Mouse (Mus musculus) hindbrain, embryonic 15.5 days (tissue): ENCODE measurements around the gene Tor2a. TPM values are rescaled to one million over a fixed set of nuclear protein-coding genes. Genes with fewer than 3 reads are reported as not detected.
A peak's percentile ranks its signal among the peaks of the same experiment; 100 is the strongest.

ENCODE experiments used
- ATAC-seq: fragments of 200-750 bp; cut with Nextera tagmentation; 2 replicates; pipeline ENCODE4 v1.8.0; 2017; ENCODE audit warnings: low read depth, moderate number of reproducible peaks, moderate TSS enrichment; ENCODE audit not compliant: low FRiP score
- H3K27ac ChIP-seq: fragments of 300-500 bp; sonication (generic); replicated peaks from 2 replicates; pipeline ENCODE4 v1.5.1; 2015; ENCODE audit warnings: mild to moderate bottlenecking, inconsistent platforms
- H3K27me3 ChIP-seq: fragments of 300-500 bp; sonication (generic); 2 replicates; pipeline ENCODE4 v1.6.1; 2015; ENCODE audit warnings: control low read depth, inconsistent platforms
- H3K36me3 ChIP-seq: fragments of 300-500 bp; sonication (generic); 2 replicates; pipeline ENCODE4 v1.6.1; 2015; ENCODE audit warnings: control low read depth, inconsistent platforms
- H3K4me1 ChIP-seq: fragments of 300-500 bp; sonication (generic); replicated peaks from 2 replicates; pipeline ENCODE4 v1.6.1; 2015; ENCODE audit warnings: control low read depth, inconsistent platforms
- H3K4me2 ChIP-seq: fragments of 300-500 bp; sonication (generic); 2 replicates; pipeline ENCODE4 v1.6.1; 2015; ENCODE audit warnings: moderate library complexity, mild to moderate bottlenecking, inconsistent platforms
- H3K4me3 ChIP-seq: fragments of 300-500 bp; sonication (generic); 2 replicates; pipeline ENCODE4 v1.5.1; 2015; ENCODE audit warnings: mild to moderate bottlenecking, inconsistent platforms
- H3K9ac ChIP-seq: fragments of 300-500 bp; sonication (generic); 2 replicates; pipeline ENCODE4 v1.6.1; 2015; ENCODE audit warnings: inconsistent platforms
- H3K9me3 ChIP-seq: fragments of 300-500 bp; sonication (generic); 2 replicates; pipeline ENCODE4 v1.6.1; 2016; ENCODE audit warnings: control low read depth, inconsistent platforms
- WGBS: fragments of 180-500 bp; shearing (Covaris S2); methylation state at CpG from one replicate; pipeline ENCODE4 v1.1.7; 2015; 5-methylcytosine and 5-hydroxymethylcytosine counted together
- polyA plus RNA-seq: library from polyadenylated mRNA; unstranded; fragments of >200 nt; fragmentation: Nextera tagmentation; extraction: Ambion mirVana; gene quantifications from 2 replicates; pipeline ENCODE4 v1.2.1, GENCODE M21; 2015

Gene Tor2a
- 50.3 and 53.3 TPM in 2 replicates for polyA plus RNA-seq

DNA sequence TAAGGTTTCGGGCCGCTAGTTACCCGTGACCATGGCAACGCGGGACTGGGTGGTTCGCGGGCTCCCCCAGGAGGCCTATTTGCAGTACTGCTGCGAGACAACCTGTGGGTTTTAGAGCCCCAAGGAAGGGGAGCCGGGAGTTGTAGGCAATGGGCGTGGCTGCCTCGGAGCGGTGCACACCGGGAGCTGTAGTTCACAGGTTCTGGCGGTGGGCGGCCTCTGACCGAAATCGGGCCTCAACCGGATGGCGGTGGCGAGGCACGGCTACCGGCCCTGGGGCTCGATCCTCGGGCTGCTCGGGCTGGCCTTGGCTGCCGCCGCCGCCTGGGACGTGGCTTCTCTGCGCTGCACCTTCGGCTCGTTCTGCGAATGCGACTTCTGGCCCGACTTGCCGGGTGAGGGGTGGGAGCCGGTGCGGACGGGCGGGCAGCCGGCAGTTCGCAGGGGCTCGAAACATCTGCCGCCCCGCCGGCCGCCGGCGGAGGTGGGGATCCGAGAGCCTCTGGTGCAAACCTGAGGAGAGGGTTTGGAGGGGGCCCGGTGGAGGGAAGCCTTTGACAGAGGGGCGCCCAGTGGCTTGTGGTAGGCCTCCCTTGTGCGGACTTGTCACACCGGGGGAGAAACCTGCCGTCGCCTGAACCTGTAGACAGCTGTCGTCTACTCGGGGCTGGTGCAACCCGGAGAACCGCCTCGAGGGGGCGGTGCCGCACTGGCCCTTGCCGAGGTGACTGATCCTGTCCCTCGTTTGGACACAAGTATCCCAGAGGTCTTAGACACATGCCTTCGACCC is at the start of gene Tor2a:
Gene Tor2a (plus strand): TSS at position 179 of the 790 bp plus-strand sequence.
- ATAC-seq, result peak; percentile 91
- Histone ChIP-seq H3K9me3 (no peaks in the 10 kb centered on the region), H3K27me3 (no peaks in the 10 kb centered on the region), H3K9ac (peak within 1 kb of the TSS; percentile 94), H3K4me1 (peaks cover 23% of the 10 kb centered on the region), H3K36me3 (peaks cover 46% of the 10 kb centered on the region), H3K4me3 (peak within 1 kb of the TSS; percentile 77), H3K27ac (peak within 1 kb of the TSS; percentile 96), H3K4me2 (peak within 1 kb of the TSS; percentile 61)
- under 1% methylated on average over 61 of the region's 66 CpGs for WGBS

DNA sequence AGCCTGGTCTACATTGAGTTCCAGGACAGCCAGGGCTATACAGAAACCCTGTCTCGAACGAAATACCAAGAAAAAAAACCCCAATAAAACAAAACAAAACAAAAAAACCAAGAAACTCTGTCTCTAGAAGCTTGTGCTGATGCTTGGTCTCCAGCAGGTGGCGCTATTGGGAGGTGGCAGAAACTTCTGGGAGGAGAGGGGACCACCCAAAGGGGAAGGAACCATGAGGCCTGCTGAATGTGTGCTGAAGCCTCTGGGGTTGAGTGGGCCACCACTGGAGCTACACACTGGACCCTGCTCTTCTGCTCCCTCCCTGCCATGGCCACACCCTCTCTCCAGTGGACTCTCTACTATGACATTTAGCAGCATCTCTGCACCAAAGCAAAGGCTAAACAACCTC is 48.4 kb upstream of the Tor2a start:
- peaks cover 59% of the 10 kb centered on the region for H3K36me3 ChIP-seq
- H3K9me3 ChIP-seq, result no peaks in the 10 kb centered on the region
- no peak overlapping the region for H3K9ac ChIP-seq
- 39% methylated on average over 3 of the region's 3 CpGs for WGBS
- no peak for ATAC-seq
- peaks cover 16% of the 10 kb centered on the region for H3K4me1 ChIP-seq
- H3K27ac ChIP-seq, result no peak overlapping the region
- H3K4me2 ChIP-seq, result no peak overlapping the region
- no peak overlapping the region for H3K4me3 ChIP-seq
- no peaks in the 10 kb centered on the region for H3K27me3 ChIP-seq

DNA sequence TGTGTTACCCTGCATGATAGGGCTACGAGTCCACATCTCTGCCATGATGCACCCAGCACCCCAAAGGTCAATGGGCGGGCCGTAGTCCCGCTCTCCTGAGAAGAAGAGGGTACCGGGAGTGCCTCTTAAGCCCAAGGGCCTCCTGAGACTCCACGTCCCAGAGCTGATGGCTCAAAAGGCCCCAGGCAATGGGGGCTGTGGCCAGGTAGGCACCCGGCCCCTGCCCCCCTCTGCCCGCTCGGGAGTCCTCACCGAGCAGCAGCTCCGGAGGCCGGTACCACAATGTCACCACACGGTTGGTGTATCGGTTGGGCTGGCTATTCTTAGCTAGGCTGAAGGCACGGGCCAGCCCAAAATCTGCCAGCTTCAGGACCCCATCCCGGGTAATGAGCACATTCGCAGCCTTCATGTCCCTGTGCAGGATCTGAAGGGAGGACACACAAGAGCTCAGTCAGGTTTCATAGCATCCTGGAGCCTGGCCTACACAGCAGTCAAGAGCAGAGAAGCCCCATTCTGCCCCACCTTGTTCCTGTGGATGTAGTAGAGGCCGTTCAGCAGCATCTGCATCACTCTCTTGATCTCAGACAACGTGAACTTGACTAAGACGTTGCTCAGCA is 47.4 kb upstream of the Tor2a start:
- H3K4me2 ChIP-seq, result no peak overlapping the region
- 93% methylated on average over 20 of the region's 20 CpGs for WGBS
- peaks cover 26% of the 10 kb centered on the region for H3K4me1 ChIP-seq
- peaks cover 51% of the 10 kb centered on the region for H3K36me3 ChIP-seq
- H3K9me3 ChIP-seq, result no peaks in the 10 kb centered on the region
- H3K27me3 ChIP-seq, result no peaks in the 10 kb centered on the region
- no peak overlapping the region for H3K4me3 ChIP-seq
- H3K27ac ChIP-seq, result no peak overlapping the region
- no peak overlapping the region for H3K9ac ChIP-seq
- no peak for ATAC-seq

DNA sequence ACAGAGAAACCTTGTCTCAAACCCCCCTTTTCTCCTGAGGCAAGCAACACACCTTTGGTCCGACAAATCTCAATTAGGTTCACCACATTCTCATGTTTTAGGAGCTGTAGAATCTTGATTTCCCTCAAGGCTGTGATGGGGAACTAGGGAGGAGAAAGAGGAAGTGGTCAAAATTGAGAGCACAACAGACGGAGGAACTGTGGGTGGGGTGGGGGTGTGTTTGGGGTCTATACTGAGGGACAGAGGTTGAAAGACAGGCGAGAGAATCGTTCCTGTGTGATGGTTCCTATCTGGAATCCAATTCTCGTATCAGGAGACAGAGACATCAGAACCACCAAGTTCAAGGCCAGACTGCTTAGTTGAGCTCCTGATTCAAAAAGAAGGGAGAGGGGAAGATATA is 46.6 kb upstream of the Tor2a start:
- no peak overlapping the region for H3K9ac ChIP-seq
- H3K27me3 ChIP-seq, result no peaks in the 10 kb centered on the region
- H3K4me3 ChIP-seq, result no peak overlapping the region
- ATAC-seq, result no peak
- H3K4me2 ChIP-seq, result no peak overlapping the region
- H3K27ac ChIP-seq, result no peak overlapping the region
- no peaks in the 10 kb centered on the region for H3K9me3 ChIP-seq
- WGBS, result 89% methylated on average over 5 of the region's 5 CpGs
- H3K4me1 ChIP-seq, result peaks cover 30% of the 10 kb centered on the region
- peaks cover 43% of the 10 kb centered on the region for H3K36me3 ChIP-seq

DNA sequence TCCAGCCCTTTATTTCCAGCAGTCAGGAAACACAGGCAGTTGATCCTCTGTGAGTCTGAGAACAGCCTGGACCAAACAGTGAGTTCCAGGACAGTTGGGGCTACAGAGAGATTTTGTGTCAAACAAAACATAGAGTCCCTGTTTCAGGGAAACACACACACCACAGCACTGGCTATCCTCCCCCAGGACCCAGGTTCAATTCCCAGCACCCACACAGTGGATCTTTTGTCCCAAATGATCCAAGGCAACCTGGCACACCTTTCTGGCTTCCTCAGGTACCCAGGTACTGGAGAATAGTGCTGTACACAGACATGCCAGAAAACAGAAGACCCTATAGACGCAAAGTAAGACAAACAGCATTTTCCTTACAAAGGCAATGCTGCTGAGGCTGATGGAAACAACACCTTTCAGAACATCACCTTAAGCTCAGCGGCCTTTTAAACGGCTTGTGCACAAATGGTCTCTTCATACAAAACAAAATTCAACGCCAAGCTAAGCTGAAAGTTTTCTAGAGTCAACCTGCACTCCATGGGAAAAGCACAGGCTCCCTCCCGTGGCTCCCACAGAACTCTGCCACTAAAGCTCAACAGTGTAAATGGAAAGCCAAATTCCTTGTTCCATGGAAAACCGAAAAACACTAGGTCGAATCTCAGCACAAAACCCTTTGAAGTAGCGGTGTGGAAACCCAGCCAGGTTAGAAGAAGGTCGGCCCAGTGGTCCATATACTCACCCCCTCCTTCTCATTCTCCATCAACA is 45.6 kb upstream of the Tor2a start:
- ATAC-seq, result no peak
- Histone ChIP-seq H3K4me3 (peak overlapping the region; percentile 86), H3K9me3 (no peaks in the 10 kb centered on the region), H3K27ac (peak overlapping the region; percentile 100; the same call in 1 of the 2 replicates), H3K4me1 (peaks cover 30% of the 10 kb centered on the region), H3K27me3 (no peaks in the 10 kb centered on the region), H3K9ac (peak overlapping the region; percentile 97), H3K4me2 (peak overlapping the region; percentile 85), H3K36me3 (peaks cover 33% of the 10 kb centered on the region)
- WGBS, result 29% methylated on average over 9 of the region's 9 CpGs

DNA sequence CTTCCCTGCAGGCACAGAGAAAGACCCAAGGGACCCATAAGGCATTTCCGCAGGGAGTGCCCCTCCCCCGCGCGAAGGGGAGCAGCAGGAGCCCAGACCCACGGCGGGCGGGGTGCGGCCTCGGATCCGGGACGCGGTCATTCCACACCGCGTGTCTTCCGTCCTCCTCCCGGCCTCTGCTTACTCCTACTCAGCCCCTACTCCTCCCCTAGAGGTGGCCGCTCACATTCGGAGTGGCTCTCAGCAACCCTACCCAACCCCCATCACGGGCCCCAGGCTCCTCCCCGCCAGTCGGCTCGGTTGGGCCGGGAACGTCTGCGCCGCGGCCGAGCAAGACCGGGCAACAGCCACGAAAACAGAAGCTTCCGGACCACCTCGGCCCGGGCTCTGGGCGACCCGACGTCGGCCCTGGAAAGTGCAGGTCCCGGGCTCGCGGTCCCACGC is 44.9 kb upstream of the Tor2a start:
- no peaks in the 10 kb centered on the region for H3K9me3 ChIP-seq
- H3K27me3 ChIP-seq, result no peaks in the 10 kb centered on the region
- peak; percentile 17; the same call in 1 of the 2 replicates for ATAC-seq
- H3K4me2 ChIP-seq, result peak overlapping the region; percentile 85
- peak overlapping the region; percentile 97 for H3K9ac ChIP-seq
- WGBS, result under 1% methylated on average over 41 of the region's 41 CpGs
- H3K4me3 ChIP-seq, result peak overlapping the region; percentile 86
- H3K27ac ChIP-seq, result peak overlapping the region; percentile 100
- H3K4me1 ChIP-seq, result peaks cover 30% of the 10 kb centered on the region
- H3K36me3 ChIP-seq, result peaks cover 26% of the 10 kb centered on the region

DNA sequence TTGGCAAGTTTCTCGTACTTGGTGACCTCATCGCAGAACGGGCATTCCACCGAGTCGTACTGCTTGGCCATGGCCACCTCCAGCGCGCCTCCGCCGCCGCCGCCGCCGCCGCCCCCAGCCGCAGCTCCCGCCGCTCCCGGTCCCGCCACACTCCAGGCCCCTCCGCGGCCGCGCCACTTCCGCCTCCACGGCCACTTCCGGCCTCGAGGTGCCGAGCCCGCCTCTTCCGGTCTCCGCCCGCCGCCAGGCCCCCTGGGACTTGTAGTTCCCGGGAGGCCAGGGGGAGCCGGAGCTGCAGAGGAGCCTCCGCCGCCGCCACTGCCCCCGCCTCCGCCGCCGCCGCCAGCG is 44.5 kb upstream of the Tor2a start:
- Histone ChIP-seq H3K4me3 (peak overlapping the region; percentile 86), H3K4me2 (peak overlapping the region; percentile 85), H3K36me3 (peaks cover 25% of the 10 kb centered on the region), H3K27me3 (no peaks in the 10 kb centered on the region), H3K27ac (peak overlapping the region; percentile 100), H3K9ac (peak overlapping the region; percentile 97), H3K4me1 (peaks cover 30% of the 10 kb centered on the region), H3K9me3 (no peaks in the 10 kb centered on the region)
- ATAC-seq, result peak; percentile 81
- 0% methylated on average over 36 of the region's 44 CpGs for WGBS

DNA sequence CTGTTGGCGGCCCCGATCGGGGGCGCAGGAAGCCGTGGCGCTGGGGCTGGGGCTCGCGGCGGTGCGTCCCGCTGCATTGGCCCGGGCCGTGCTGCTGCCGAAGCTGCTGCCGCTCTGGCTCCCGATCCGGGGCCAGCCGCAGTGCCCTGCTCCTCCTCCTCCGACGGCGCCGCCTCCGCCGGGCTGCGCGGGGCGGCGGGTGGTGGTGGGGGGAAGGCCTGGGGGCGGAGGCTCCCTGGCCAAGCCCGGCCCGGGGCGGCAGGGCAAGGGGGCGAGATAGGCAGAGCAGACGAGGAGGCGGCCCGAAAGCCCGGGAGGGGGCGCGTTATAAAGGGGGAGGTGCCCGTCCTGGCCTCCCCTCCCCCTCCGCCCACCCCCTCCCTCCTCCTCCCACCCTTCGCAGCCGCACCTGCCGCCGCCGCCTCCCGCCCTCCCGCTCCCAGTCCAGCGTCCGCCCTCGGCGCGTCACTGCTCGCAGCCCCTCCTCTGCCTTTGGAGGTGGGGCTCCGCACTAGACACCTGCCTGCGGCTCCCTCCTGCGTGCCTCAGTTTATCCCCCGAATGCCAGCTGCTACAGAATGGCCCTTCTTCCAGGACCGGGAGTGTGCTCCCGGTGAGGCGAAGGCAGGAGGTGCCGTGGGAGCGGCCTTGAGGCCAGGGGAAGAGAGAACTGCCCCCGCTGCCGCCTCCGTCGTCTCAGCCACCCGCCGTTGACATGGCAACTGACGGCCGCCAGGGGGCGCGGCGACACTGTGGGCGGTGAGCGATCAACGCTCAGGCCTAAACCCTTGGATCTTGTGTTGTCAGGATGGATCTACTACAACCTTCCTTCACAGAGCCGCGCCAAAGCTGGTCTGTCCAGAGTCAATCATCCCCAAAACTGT is 43.9 kb upstream of the Tor2a start, which contains the start of gene Cdk9:
Gene Cdk9 (minus strand): TSS at position 143 of the 884 bp plus-strand sequence.
- Histone ChIP-seq H3K27ac (peak within 1 kb of the TSS; percentile 100), H3K27me3 (no peaks in the 10 kb centered on the region), H3K4me2 (peak within 1 kb of the TSS; percentile 85), H3K9me3 (no peaks in the 10 kb centered on the region), H3K9ac (peak within 1 kb of the TSS; percentile 97), H3K4me1 (peaks cover 30% of the 10 kb centered on the region), H3K36me3 (peaks cover 21% of the 10 kb centered on the region), H3K4me3 (peak within 1 kb of the TSS; percentile 86)
- 1% methylated on average over 52 of the region's 79 CpGs for WGBS
- ATAC-seq, result peak; percentile 89

DNA sequence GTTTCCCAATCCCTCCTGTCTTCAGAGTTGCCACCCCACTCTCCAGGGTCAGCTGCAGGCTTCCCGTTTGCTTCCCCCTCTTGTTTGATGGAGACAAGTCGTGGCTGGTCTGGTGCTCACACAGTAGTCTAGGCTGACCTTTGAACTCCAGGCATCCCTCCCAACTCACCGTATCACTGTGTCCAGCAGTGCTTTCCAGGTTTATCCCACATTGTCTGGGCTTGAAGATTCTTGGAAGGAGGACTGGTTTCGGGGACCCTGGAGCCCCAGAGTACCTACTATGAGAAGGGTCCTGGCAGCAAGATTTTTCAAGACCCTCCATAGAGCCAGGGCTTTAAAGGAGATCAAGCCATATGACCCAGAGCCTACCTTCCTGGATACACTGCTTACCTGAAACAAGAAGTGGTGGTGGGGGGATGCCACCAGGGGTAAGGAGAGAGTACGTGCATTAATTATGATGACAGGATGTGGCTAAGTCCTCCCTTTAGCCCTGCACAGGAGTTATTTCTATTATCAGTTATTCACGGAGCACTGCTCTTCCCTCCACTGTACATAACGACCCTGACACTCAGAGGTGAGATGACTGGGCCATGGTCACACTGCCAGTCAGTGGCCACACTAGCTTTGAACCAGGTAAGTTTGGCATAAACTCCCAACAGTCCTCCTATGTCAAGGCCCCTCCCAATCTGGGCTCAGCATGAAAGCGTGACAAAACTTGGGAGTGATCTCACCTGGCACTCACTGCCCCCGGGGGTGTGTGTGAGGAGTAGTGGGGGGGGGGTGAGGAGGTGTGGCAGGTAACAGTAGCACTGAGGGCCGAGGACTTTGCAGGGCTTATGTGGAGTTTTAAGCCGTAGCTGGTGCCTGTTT is 42.7 kb upstream of the Tor2a start:
- Histone ChIP-seq H3K9me3 (no peaks in the 10 kb centered on the region), H3K4me3 (peak overlapping the region; percentile 86; the same call in 1 of the 2 replicates), H3K4me2 (peak overlapping the region; percentile 85), H3K27me3 (no peaks in the 10 kb centered on the region), H3K9ac (peak overlapping the region; percentile 97), H3K4me1 (peaks cover 36% of the 10 kb centered on the region), H3K36me3 (peaks cover 9% of the 10 kb centered on the region), H3K27ac (peak overlapping the region; percentile 100)
- 63% methylated on average over 11 of the region's 11 CpGs for WGBS
- ATAC-seq, result no peak

DNA sequence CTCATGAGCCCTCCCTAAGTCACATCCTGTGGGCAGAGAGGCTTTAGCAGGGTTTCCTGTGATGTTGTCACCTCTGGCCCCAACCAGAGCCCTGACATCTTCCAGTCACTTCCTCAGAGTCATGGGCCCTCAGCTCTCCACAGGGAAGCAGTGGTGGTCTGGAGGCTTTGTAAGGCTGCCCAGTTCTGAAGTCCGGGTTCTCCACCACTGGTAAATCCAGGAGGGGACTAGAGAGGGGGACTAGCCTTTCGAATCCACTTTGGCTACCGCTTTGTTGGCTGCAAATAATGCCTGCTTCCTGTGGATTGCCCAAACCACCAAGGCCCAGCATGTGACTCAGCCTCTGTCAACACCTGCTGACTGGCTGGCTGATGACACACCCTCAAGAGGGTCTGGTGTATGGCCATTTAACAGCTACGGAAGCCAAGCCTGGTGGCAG is 42.0 kb upstream of the Tor2a start:
- H3K27ac ChIP-seq, result no peak overlapping the region
- 80% methylated on average over 4 of the region's 4 CpGs for WGBS
- no peaks in the 10 kb centered on the region for H3K27me3 ChIP-seq
- H3K9me3 ChIP-seq, result no peaks in the 10 kb centered on the region
- peaks cover 4% of the 10 kb centered on the region; the same call in 1 of the 2 replicates for H3K36me3 ChIP-seq
- H3K4me1 ChIP-seq, result peaks cover 36% of the 10 kb centered on the region
- no peak overlapping the region for H3K4me2 ChIP-seq
- H3K9ac ChIP-seq, result no peak overlapping the region
- no peak for ATAC-seq
- H3K4me3 ChIP-seq, result no peak overlapping the region
